Mouse (Mus musculus) left cerebral cortex, adult 9 months (tissue): ENCODE measurements at regions not wholly inside any gene's neighbourhood (a gene's known extent, or its start where the extent isn't known, plus 50 kb on each side); places are given as distances from the start of the nearest gene placed in this dataset.
A peak's percentile ranks its signal among the peaks of the same experiment; 100 is the strongest.

Source experiments
- DNase-seq, 2 experiments: peaks; one replicate each; pipeline ENCODE4 v3.0.0; 2022; ENCODE audit warnings: low spot score in 2 of 2

DNA sequence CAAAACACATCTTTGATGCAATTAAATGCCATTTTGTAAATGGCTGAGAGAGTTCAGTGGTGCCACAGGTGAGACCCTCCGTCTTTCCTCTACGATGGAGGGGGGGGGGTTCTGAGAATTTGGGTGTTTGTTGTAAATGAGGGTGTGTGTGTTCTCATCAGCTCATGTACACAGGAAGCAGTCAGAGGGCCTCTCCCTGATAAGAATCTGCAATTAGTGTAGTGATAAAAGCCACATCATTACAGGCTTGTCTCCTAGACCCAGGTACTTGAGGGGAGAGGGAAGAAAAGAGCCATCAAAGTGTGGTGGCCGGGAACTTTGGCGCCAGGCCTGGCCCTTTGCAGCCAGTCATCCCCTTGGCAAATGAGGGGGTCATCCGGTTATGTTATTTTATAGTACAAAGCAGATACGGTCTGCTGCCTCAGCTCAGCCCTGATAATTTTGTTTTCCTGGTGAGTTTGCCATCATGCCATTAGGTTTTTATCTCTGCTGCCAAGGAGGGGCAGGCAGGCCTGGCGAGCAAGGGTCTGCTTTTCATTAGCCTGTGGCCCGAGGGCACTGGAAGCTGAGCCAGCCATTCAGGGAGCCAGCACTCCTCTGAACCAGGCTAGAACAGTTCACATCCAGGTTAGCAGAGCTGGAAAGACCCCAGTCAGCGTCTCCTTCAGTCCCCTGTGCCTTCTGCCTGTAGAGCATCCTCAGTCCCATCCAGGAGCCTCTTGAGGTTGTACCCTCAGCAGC, 59.7 kb downstream of the H2al1j start:
- DNase-seq = no peak

DNA sequence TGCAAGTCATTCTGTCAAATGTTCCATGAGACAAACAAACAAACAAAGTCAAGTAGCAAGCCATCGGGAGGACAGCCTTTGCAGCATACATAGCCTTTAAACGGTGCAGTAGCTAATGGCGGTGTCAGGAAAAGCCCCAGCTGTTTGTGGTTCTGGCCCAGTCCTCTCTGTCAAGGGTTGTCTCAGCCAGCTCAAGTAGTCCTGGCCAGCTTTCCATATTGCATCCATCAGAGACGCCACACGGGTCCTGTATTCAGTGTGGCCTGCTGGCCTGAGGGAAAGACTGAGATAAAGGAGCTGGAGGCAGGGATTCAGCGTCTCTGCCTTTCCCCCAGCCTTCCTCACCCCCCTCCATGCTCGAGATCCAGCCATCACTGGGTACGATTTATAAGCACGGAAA, 61.2 kb downstream of the H2al1j start:
- no peak for DNase-seq

DNA sequence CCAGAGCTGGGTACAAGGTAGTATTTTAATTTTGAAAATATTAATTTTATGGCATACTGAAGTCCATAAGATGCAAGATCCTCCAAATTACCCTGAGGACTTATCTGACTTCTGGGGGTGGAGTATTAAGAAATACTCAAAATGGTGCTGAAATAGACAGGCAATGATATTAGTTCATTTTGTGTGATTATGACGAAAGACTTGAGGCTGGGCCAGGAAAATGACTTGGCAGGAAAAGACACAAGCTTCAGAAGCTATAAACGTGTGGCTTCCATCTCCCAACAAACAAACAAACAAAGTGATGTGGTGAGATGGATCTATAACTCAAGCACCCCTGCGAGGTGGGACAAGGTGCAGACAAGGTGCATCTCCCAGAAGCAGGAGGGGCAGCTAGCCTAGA, 72.8 kb downstream of the H2al1j start:
- no peak for DNase-seq

DNA sequence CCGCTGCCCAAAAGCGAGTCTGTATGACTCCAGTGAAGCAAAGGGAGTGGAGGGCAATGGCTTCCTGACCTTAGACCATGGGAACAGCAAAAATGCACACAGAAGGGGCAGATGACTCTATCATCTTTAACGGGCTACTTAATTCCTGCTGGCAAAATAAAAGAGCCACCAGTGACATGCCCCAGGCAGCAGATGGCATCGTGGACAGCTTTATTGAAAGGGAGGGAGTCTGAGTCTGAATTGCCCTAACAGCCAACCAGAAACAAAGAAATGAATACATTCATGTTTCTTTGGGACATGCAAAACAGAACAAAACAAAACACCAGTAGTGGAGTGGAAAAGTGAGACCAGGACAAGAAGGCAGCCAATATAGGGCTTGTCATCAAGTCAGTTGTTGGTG, 76.7 kb downstream of the H2al1j start:
- no peak for DNase-seq

DNA sequence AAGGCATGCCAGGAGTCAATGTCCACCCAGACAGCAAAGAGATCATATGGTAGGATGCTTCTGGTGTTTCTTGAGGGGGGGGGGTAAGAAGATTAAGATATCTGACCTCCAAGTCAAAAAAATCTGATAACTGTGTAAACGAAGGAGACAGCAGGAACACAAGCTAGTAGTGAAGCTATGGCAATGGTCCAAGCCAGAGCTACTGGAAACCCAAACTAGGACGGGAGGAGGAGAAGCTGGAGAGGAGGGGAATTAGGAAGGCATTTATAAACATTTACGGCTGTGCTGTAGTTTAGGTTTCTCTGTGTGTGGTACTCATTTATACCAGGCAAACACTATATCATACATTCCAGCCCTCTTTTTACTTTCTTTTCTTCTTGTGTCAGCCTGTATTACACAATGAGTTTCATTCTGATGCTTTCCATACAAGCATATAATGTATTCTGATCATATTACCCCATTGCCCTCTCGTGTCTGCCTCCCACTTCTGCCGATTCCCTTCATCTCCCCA, 84.7 kb downstream of the H2al1j start:
- DNase-seq = no peak

DNA sequence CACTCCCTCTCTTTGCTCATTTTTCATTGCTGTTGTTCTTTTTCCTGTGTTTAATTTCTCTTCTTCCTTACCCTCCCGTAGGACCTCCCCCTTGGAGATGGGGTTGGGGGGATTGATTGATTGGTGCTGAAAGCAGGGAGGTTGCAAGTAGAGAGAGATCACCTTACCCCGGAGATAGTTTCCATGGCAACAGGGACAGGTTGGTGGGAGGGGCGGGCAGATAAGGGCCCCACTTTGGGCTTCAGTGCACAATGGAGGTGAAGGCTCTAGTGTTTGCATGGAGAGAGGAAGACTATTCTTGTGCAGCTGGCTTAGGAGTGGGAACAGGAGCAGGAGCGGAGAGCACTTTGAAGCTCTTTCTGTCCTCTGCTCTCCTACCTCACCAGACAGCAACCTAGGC, 88.0 kb downstream of the H2al1j start:
- DNase-seq = no peak

DNA sequence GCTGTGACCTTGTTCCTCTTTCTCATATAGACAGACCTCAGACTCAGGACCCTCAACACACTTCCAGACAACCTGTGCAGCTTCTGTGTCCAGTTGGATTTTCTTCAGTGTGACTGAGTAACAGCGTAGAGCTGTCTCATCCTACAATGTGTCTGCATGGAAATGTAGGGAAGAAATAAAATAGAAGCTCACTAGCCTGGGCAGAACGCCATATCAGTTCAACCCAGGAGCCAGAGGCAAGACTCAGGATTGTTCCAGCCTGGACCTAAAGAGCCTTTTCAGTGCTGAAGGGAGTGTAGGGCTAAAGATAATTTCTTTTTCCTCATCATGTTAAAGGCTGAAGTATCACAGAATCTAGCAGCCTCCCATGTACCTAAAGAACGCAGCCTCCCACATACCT, 88.9 kb downstream of the H2al1j start:
- no peak for DNase-seq

DNA sequence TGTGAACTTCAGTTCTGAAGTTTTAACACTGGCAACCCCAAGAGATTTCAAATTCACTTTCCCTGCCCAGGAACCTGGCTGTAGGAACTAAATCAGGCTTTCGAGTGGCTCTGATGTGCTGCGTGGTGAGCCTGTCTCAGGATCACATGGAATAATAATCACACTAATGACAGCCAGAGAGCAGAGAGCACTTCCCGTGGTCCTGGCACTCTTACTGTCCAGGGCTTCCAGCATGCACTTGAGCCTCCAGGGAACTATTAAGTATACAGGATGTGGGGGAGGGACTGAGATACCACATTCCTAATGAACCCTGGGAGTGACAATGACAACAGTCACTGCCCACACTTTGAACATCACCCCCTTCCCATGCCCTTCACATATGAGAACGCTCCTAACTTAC, 90.2 kb downstream of the H2al1j start:
- DNase-seq = no peak

DNA sequence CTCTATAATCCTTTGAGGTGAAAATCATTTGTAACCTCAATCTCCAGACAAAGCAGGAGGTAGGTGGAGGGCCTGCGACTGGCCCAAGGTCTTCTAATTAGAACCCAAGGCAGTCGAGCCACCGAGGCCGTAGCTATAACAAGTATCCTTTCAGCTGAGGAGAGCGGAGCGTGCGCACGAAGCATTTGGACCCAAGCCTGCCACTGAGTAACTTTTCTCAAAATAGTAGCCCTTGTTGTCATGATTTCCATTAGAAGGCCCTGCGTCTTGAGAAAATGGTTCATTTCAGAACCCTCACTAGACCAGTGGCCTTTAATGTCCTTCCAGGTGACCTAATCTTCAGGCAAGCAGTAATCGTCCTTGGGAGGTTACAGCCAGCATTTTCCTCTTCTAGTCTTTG, 90.6 kb downstream of the H2al1j start:
- DNase-seq = no peak

DNA sequence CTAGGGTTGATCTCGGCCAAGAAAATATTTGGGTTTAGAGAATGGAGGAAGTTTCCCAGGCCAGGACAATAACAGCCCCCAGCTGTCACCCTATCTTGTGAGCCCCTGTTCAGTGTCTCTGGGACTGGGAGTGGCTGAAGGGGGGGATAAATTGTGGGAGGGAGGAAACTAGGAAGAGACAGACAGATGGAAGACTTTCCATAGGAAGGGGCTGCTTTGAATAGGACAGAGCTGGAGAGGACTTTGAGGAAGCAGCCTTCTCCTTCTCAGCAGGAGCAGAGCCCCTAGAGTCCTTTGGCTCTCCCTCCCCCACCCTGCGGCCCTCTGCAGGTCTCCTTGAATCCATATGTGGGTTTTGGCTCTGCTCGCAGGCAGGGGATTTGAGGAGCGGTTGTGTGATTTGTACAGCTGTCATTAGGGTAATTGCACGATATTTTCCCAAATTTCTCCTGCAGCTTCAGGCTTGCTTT, 91.6 kb downstream of the H2al1j start:
- DNase-seq = no peak

DNA sequence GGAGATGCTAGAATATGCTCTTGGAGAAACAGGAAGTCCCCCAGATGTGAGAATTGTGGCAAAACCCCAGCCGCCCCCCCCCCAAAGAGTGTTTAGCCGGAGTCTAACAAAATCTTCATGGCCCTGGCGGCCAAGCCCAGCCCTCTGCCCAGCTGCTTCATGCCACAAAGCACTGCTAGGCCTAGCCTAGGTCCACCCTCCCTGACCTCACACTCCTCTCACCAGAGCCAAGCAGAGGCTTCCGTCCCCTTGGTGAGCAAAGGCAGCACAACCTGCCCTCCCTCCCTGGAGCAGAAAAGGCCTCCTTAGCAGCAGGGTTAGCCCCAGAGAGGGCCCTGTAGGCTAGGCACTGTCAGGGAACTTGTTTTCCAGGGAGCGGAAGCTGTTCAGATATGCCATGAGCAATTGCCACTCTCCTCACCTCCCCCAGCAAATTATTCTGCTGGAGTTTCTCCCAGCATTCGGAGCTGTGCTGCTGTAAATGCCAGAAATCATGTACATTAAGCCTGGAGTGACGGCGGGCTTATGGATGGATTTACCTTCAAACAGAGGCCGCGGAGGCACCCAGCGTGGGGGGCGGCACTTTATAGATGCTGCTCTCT, 104.9 kb downstream of the H2al1j start:
- peak in 1 of 2 experiments; percentile 19 for DNase-seq

DNA sequence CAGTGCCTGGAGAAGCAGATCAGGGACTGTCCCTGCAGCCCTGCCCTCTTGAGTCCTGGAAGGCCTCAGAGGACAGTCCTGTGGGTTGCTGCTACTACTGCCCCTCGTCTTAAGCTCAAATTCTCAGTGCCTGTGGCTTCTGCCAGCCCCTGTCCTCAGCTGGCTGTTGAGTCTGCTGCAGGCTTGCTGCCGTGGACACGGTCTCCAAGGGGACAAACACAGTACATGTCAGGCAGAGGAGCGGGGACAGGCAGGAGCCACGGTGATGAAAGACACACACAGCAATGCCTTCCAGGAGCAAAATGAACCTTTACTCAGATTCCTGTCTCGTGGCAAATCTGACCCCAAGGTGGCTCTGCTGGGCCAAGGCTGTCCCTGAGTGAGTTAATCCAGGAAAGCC, 107.7 kb downstream of the H2al1j start:
- no peak for DNase-seq

DNA sequence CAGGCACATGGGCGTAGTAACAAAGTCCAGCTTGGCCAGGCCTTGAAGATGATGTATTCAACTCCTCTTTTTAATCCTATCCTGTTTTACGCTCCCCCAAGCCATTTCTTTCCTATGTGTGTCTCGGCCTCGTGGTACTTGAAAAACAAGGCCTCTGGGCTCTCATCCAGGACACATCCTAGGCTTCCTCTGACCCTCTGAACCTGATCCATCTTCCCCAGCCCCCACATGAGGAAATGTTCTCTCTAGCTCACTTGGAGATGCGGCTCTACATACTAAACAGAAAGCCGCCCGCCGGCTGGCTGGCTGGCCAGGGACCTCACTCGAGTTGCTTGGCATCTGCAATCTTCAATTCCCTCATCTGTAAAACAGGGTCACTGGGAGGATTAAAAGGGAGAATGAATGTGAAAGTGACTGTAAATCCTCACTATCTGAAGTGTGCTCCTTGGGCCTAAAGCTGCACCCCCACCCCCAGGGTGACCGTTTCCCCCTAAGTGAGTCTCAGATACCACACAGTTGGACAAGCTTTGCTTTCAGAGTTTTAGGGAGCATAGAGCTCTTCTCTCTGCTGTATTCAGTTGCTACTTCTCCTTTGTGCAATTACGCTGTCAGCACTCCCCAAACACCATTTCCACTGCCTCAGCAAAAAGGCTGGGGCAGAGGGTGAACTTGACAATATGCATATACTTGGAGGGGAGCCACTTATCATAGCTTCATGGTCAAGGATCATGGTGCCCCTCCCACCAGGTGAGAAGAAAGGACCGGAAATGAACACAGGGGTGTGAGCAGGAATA, 109.7 kb downstream of the H2al1j start:
- DNase-seq = peak in 1 of 2 experiments; percentile 20

DNA sequence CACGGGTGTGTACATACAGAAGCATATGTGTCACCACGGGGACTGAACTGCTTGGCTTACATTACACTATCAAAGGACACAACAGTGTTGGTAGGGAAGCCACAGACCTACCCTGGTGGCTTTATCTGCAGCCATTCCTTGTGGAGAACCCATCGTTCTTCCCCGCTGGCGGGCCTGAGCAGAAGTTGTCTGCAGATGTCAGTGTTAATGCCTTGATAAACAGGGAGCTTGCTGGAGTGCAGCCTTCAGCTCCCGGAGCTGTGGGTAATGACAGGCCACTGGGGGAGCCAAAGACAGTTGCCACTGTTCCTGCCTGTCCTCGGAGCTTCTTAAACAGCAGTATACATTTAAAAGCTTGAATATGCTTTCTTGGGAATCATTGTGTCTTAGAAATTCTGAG, 115.9 kb downstream of the H2al1j start:
- DNase-seq = no peak

DNA sequence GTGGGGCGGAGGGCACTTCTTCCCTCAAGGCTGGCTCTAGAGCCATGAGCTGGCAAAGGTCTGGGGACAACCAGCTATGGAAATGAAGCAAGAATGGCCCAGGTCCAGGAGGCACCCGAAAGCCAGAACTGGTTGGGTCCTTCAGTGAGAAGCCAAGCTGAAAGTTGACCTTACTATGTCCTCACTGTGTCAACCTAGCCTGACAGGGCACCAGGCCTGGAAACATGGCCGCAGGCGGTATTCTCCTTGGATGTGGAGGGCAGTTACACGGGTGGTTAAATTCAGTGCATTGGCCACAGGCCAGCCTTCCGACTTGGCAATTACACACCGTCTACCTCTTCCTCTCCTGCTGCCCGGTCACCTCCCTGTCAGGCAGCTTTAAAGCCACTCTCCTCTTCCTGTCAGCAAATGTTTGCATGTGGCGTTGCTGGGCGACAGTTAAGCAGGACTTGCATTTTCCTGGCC, 116.7 kb downstream of the H2al1j start:
- DNase-seq = no peak

DNA sequence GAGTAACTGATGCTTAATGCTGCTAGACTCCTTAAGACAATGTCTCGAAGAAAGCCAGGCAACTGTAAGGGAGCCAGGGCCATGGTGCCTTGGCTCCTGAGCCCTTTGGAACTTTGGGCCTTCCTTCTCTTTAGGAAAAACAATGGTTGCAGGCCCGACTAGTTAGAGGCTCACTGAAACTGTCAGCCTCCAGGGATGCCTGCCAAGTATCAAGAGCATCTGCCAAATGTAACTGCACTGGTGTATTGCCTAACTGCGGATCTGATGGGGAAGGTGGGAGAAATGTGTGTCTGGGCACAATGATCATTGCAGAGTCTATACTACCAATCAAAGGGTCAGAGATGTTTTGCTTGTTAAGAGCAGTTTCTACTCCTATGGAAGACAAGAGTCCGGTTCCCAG, 121.1 kb downstream of the H2al1j start:
- DNase-seq = no peak

DNA sequence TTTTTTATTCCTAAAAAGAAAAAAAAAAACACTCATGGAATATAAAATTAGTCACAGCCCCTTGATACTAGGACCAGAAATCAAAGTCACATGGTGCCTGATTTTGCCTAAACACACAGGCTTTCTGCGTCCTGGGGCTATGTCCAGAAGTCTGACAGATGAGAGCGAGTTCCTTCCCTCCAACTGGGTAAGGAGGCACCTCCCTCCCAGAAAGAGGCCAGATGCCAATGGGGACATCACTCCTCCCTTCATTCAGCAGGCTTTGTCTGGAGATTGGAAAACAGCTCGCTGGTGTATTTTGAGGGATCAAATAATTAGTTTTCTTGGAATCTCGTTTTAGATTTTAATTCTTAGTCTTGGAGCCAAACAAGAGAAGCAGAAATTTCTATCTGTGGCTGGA, 130.9 kb downstream of the H2al1j start:
- DNase-seq = no peak

DNA sequence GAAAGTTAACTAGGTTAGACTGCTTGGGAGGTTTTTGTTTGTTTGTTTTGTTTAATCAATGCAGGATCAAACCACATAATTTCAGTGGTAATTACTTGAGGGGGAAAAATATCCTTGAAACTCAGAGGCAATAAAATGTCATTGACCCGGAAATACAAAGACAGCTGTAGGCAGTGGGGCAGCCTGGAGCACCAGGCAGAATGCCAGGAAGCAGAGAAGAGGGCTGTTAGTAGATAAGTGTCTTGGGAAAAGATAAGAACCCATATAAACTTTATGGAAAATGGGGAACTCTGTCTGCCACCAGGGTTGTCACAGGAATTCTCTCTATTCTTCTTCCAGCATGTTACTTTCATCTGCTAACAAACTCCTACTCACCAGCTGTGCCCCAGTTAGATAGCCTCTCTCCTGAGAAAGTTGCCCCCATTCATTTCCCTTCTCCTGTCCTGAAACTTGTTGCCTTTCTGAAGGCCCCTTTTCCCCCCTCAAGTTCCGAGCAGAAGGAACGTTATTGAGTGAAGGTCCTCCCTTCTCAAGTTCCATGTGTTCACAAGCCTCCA, 136.4 kb downstream of the H2al1j start:
- peak in 1 of 2 experiments; percentile 22 for DNase-seq

DNA sequence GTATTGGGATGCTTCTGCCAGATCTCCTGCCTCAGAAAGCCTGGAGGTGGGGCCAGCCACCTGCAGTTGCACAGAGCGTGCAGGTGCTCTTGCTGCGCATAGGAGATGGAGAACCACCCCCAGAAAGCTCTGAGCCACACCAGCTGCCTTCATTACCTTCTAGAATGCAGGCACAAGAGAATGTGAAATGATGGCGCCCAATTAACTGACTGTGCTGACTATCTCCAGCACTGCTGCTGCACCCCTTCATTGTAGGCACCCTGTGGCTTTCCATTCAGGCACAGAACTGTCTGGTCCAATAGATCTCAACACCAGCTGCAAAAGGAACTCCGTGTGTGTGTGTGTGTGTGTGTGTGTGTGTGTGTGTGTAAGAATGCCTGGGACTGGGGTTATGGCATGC, 138.6 kb downstream of the H2al1j start:
- DNase-seq = peak; percentile 7 to 24

DNA sequence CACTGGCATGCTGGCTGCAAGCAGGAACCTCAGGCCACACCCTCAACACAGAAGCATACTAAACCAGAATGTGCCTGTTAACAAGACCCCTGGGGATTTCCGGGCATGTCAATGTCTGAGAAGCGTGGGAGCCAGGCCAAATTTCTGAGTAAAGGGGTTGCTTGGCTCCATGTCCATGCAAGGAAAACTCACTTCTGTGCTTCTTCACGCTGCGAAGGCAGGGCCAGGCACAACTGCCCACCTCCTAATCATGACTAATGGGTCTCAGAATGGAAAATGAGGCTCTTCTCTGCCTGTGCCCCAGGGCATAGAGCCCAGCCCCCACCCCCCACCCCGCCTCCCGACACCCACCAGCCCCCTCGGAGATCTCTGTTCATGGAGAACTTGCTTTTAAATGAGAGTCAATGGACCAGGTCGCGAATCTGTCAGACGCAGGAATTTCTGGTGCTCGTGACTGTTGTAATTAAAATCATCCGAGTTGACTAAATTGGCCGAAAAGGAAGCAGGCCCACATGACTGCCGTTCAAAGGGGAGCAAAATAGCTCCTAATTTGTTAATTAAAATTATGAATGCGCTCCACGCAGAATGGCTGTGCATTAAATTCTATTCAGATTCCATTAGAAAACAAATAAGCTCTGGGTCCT, 152.2 kb downstream of the H2al1j start:
- no peak for DNase-seq

DNA sequence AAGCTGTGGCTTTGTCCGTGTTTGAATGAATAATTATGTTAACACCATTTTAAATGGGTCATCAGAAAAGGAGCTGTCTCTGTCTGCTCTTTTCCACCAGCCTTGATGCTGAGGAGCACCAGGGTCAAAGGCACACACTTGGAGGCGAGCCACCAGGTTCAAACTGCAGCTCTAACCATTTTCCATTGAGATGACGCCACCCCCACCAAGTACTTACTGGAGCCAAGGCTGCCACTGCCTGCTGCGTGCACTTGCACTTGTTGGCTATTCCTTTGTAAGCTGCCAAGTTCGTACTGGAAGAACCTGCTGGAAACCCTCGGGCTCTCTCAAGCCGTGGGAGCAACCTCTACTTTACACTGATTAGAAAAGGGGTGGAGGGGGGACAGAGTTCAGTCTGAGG, 154.5 kb downstream of the H2al1j start:
- peak in 1 of 2 experiments; percentile 21 for DNase-seq

DNA sequence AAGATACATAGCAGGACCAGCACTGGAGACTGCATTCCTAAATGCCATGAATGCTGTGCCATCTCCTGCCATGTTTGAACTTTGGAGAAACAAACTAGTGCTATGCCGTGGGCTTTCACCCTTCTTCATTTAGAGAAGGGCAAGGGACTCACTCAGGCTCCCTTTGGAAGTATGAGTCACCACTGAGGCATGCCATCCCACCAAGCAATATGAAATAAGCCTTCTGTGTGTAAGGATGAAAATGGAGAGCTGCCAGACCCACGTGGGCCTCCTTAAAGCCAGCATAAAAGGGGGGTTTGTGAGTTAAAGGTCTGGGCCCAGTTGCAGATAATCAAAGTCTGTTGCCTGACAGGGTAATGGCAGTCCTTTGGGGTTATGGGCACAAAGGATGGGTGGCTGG, 159.0 kb downstream of the H2al1j start:
- DNase-seq = no peak
